Mouse (Mus musculus) heart, postnatal 36 days (tissue): Measurements from ENCODE around the gene Vsir. TPM values are rescaled to one million over a fixed set of nuclear protein-coding genes. Genes with fewer than 3 reads are reported as not detected.

Source experiments
- DNase-seq, 2 experiments: peaks; one replicate each; pipeline ENCODE4 v3.0.0; 2021 to 2022
- intact Hi-C: fragments of 180-260 bp; cut with DNase I; formaldehyde crosslinking; loops from one replicate; pipeline ENCODE4 v1.15.1; 2025
- total RNA-seq, 2 experiments: library from RNA; stranded (reverse); gene quantifications; 2 replicates each; pipeline ENCODE4 v1.2.3; 2021

Vsir gene
- 10 to 100 TPM; 17.6 to 27.0 TPM for total RNA-seq

DNA sequence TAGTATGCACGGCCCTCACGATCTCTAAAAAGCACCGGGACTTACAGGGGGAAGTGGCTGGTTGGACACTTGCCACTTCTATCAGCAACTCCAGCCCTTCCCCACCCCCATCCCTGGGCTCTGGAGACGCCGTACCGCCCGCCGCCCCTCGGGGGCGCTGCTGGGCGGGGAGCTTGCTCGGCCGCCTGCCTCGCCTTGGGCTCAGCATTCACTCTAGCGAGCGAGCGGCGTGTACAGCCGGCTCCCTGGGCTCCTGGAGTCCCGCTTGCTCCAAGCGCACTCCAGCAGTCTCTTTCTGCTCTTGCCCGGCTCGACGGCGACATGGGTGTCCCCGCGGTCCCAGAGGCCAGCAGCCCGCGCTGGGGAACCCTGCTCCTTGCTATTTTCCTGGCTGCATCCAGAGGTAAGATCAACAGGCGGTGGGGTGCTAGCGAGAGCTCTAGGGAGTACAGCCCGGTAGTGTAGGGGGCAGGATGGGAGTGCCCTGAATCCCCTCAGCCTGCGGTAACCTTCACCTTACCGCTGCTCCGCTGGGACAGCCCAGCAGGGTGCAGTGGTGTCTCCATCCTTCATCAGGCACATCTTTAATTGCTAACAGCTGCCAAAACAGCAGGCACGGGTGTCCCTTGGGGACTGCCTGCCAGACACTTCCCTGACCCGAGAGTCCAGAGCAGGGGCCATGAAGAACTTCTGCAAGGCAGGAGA, at the start of gene Vsir:
Gene Vsir (plus strand): TSS at position 151 of the 705 bp plus-strand sequence.
- peak; percentile 91 to 93 for DNase-seq
- intact Hi-C loops = loop anchor here (2.0 to 5.0 kb wide), 4 partner anchors 35 to 410 kb away; no protein-coding TSS in a partner anchor

DNA sequence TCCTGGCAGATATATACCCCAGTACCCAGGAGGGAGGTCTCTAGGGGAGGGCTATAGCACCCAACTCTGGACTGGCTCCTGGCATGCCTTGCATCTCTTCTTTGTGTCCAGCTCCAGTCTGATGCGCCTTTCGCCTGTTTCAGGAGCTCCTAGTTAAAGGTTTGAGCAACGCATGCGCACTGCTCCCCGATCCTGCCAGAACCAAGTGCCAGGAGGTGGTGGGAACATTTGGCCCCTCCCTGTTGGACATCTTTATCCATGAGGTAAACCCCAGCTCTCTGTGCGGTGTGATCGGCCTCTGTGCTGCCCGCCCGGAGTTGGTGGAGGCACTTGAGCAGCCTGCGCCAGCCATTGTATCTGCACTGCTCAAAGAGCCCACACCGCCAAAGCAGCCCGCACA, 47.0 kb upstream of the Vsir start:
- DNase-seq = no peak
- intact Hi-C loops = no loop called here

DNA sequence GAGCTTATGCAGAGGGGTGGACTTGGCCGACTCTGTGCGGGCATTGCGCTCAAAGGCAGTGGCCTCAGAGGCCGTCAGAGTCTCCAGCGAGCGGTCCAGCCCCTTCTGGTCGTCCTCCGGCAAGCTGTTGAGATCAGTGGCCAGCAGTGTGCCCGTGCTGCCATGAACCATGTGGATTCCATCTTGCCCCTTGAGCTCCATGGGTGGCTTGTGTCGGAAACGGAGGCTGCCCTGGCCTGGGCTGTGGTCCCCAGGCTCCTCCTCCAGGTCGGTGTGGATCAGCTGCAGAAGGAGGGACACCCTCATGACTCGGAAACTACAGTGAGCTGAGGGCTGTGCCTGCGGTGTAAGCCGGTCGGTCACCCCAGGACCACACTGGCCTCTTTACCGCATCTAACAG, 43.2 kb upstream of the Vsir start:
- intact Hi-C loops = no loop called here
- no peak for DNase-seq

DNA sequence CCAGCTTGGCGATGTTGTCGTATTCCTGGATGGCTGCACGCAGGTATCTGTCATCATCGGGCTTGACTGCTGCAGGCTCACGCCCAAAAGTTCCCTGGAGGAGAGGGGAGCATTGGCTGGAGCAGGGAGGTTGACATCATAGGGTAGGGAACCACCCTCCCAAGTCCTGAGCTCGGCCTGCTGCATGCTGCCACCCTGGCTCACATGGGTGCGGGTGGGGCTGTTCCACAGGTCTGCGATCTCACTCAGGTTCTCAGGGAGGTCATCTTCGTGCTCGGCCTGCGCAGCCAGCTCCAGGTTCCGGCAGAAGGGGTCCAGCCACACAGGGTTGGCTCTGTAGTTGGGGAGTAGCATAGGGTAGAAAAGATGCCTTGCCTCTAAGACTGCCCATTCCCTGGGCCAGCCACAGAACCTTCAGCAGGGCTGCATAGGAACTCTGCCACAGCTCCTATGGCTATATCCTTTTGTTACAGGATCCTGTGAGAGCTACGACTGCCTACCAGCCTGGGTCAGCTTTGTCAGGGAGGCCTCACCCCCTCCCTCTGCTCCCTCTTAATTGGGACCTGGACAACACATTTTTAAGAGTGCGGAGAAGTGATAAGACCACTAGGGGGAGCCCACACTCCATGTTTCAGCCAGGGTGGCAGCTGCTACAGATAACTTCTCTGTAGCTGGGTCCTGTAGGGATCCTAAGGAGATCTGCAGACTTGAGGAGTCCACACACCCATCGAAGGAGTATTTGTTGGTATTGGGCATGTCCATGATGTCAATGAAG, 41.6 kb upstream of the Vsir start:
- DNase-seq = peak; percentile 73 to 75
- intact Hi-C loops = loop anchor here (1.0 to 2.0 kb wide), 3 partner anchors 106 to 456 kb away; no protein-coding TSS in a partner anchor

DNA sequence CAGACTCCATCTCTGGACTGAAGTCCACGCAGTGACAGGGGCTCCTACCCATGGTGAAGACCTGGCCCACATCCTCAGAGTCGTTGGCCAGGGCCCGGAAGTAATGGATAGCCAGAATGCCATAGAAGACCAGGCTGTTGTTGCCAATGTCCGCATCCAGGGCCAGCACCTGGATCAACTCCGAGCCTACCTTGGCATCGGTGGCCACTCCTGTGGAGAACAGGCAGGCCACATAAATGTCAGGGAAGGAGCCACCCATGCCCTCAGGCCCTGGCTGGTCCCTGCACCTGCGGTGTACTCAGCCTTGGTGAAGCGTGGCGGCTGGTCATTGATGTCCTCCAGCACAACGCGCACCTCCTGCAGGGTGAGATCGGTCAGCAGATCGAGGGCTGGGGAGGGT, 36.0 kb upstream of the Vsir start:
- DNase-seq = no peak
- intact Hi-C loops = no loop called here

DNA sequence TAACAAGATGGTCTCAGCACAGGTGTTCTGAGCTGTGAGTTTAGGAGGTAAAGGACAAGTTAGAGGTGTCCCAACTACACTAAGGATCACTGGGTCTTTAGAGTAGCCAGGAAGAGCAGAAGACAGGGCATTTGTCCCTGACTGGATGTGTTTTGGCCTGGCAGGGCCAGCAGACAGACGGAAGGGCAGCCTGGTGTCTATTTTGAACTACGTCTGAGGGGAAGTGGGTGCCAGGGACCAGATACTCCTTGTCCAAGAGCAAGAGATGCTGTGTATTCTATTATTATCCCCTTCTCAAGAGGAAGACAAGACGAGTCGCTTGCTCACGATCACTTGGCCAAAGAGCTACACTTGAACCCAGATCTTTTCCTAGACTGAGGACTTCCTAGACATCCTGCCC, 33.0 kb upstream of the Vsir start:
- no peak for DNase-seq

DNA sequence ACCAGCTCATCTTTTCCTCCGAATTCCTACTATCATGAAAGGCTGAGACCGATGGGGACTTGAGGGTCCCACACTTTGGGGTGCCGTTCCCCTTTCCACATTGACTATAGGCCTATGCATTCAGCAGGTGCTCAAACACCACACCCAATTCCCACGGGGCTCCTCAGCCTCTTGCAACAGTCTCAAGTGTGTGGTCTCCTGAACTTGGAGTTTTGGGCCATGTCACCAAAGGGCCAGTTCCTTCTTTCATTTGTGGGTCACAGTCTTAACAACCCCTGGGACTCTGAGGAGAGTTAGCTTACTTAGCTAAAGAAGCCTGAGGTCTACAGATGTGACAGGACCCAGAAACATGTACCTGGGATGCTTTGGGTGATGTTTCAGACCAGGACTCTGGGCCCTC, 30.5 kb upstream of the Vsir start:
- DNase-seq = no peak
- intact Hi-C loops = no loop called here

More for the DNA sequence above, 33.0 kb upstream of the Vsir start:
- intact Hi-C loops = no loop called here

DNA sequence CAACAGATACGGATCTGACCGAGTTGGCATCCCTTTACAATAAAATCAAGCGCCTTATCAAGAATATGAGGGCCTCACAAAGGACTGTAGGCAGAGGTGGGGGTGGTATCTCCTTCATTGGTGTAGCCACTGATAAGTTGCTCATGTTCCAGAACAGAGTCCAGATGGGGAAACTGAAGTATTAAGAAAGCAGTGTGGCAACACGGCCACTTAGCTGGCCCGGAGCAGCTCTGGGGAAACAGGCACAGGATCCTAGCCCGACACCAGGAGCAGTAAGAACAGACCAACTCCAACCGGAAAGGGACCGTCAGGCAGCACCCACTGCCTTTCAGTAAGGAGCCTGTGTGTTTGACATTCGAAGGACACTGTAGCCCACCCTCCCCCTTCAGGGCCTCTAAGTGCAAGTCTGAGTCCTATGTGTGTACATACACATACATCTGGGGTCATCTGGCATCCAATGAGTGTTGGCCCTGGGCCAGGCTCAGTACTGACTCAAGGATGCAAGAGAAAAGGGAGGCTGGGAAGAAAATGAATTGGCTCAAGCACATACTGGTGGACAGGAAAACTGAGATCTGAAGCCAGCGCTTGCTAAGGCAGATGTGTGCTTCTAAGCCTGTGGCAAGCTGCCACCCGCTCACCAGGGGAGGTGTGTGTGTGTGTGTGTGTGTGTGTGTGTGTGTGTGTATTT, 17.5 kb upstream of the Vsir start:
- DNase-seq = no peak
- intact Hi-C loops = no loop called here

DNA sequence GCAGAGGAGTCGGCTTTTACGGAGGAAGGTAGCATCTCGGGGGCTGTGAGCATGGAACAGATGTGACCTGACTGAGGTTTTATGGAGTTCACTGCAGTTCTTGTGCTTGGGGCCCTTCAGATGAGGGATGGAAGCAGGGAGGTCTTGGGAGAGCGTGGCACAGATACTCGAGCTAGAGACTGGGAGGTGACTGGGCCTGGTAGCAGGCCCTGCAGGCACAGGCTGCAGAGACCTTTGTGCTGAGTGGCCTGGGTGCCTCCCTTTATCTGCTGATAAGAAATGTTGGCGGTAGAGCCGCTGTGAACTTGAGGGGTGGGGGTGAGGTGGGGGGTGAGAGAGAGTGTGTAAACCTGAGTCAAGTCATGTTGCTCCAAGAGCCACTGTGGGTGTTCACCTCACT, 12.1 kb upstream of the Vsir start:
- DNase-seq = no peak
- intact Hi-C loops = no loop called here

DNA sequence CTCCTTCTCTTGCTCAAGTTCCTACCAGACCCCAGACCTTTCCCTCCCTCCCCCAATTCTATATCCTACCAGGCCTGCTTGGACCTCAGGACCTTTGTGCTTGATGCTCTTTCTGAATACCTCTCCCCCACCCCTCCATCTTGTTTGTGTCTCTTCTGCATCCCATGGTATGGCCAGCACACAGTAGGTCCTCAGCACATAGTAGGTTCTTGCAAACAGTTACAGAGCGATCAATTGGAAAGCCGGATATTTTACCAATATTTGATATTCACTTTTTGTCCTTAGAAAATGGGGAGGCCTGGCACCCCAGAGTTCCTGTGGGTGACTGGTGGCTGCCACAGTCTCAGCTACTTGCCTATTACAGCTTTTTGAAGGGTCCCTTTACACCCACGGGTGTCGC, 11.6 kb upstream of the Vsir start:
- no peak for DNase-seq
- intact Hi-C loops = no loop called here

DNA sequence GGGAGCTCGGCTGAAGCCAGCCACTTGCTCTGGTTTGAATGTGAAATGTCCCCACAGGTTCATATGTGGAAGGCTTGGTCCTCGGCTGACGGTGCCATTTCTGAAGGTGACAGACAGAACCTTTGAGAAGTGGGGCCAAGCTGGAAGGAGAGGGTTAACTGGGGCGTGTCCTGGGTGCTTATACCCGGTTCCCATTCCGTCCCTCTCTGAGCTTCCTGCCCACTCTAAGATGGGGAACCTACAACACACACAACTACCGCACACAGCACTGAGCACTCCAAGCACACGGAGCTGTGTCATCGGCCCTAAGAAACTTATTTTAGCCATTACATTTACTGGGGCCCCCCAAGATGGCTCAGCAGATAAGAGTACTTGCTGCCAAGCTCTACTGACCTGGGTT, 5.1 kb upstream of the Vsir start:
- DNase-seq = no peak
- intact Hi-C loops = no loop called here

DNA sequence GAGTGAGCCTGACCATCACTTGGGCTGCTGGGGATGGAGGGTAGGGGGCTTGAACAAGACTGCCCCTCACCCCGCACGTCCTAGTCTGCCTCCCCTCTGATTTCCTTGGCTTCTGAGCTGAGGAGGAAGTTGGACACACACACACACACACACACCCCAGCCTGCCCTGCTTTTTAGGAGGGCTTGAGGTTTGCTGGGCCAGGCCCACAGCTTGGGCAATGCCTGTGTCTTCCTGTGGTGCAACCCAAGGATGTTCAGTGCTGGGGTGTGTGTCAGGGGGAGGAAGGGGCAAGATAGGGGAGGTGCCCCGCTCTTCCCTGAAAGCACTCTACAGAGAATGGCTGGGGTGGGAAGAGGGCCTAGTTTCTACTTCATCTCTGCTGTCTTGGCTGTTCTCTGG, 2.5 kb upstream of the Vsir start:
- intact Hi-C loops = no loop called here
- no peak for DNase-seq

DNA sequence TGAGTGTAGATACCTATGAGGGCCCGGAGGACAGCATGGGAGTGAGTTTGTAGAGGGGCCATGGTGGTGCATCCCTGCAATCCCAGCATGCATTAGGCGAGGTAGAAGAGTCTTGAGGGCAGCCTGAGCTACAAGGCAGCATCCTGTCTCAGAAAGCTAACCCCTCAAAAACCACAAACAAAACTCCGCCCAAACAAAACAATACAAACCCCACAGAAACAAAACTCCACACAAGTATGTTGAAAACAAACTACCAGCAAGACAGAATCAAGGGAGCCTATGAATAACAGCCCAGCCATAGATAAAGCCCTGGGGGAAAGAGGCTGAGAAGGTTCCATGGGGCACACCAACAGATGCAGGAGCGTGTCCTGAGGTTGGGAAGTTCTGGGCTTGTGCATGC, 595 bp upstream of the Vsir start:
- DNase-seq = no peak
- intact Hi-C loops = loop anchor here (2.0 to 5.0 kb wide), 4 partner anchors 36 to 411 kb away; no protein-coding TSS in a partner anchor

DNA sequence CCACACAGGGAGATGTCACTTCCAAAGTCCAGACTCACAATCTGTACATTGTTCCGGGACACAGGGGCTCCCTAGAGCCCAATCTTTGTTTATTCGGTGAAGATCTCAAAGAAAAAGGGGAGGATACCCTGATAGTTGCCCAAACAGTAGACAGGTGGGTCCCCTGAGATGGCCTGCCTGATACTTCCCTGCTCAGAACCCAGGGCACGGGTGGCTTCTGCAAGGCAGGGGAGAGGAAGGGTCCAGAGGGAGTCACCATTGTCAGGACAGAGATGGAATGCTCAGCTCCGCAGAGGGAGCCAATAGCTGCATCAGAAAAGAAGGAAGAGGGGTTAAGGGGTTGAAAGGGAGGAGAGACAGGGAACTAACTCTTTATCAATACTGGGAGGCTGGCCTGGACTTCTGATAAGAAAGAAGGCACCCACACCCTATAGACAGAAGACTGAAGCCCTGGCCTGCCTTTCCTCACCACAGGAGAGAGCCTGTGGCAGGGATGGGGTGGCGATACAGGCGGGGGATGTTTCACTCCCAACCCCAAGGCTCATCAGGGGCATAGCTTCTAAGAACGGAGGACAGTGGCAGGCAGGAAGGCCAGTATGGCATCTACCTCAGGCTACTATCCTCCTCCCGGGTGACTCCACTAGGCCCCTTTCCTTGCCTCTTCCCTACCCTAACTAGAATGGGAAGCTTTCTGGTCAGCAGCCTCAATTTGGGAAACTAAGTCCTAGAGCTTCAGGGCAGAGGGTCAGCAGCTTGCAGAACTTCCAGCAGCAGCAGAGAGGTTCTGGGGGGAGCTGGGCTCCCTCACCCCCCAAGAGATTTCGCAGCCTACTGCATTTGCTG, 1.3 kb downstream of the Vsir start:
- intact Hi-C loops = loop anchor here (2.0 to 5.0 kb wide), 4 partner anchors 34 to 409 kb away; no protein-coding TSS in a partner anchor
- DNase-seq = no peak

DNA sequence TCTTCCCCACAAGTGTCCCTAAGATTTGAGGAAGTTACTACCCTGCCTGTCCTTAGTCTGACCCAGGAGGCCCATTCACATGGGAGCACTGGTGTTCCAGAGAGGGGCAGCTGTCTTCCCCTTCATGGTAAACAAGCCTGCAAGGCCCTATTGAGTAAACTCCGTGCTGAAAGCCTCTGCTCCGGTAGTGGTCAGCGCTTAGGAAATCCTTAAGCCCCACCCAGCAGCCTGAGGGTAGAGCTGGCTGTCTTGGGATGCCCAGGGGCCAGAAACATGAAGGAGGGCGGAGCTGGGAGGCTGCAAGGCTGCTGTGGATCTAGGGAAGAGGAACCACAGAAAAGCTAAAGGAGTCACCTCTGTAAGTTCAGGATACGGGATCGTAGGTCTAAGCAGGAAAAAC, 2.4 kb downstream of the Vsir start:
- peak; percentile 62 to 69 for DNase-seq
- intact Hi-C loops = loop anchor here (5.0 kb wide), 2 partner anchors 33 to 408 kb away; no protein-coding TSS in a partner anchor

DNA sequence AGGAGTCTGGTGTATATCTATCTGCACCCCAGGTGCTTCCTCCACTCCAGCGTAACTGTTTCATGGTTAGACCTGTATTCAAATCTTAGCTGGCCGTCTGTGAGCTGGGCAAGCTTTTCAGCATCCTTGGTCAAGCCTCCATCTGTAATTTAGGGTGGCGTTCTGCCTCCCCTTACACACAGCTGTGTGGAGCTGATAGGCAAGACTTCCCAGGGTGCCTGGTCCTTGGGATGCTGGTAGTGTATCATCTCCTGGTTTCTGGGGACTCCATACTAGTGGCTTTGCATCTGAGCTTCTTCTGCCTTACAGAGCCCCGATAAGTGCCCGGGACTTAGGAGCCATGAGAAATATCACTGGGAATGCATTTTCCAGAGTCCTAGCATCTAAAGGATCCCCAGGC, 3.0 kb downstream of the Vsir start:
- intact Hi-C loops = loop anchor here (5.0 kb wide), 3 partner anchors 33 to 483 kb away; partner anchors contain the start of gene Unc5b

DNA sequence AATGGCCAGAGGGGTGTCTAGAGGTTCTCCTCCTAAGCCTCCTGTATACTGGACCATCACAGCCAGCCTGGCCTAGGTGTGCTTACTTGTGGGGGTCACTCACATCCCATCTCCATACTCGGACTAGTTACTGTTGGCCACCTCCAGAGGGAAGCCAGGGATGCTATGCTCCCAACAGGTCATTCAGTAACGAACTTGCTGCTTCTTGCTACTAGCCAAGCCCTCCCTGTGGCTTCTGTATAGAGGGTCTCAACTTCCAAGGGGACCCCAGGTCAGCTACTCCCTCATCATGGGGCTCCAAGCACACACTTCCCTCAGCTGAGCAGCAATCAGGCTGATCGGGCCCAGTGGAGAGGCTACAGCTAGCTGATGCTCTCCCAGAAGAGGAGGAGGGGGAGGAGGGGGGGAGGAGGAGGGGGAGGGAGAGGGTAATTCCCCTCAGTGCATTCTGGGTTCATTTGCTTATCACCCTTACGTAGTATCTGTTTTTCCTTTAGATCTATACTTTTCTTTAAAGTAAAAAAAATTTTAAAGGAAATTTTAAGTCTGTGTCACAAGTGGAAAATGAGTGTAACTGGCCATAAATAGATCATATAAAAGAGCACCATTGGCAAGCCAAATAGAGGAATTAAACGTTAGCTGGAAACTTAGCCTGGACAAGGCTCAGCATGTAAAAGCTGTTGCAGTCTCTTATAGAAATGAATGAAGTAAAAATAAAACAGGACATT, 3.6 kb downstream of the Vsir start:
- DNase-seq = no peak
- intact Hi-C loops = loop anchor here (5.0 kb wide), 1 partner anchor 482 kb away; the partner anchor contains the start of gene Unc5b

More for the DNA sequence above, 3.0 kb downstream of the Vsir start:
- no peak for DNase-seq

DNA sequence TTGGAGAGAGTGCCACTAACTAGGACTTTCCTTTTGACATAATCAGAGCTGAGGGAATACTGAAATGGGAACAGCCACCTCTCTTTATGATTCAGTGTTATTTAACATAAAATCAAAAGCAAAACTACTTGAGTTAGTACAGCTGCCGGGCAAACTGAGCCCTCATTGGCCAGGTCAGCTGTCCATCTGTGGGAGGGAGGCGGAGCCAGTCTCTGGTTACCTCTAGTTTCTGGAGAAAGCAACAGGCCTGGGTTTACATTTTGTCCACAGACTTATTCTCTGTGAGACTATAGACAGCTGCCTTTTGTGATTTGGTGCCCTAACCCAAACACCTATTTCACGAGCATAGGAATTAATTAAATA, 4.1 kb downstream of the Vsir start:
- peak; percentile 92 to 99 for DNase-seq
- intact Hi-C loops = loop anchor here (5.0 kb wide), 1 partner anchor 482 kb away; the partner anchor contains the start of gene Unc5b

DNA sequence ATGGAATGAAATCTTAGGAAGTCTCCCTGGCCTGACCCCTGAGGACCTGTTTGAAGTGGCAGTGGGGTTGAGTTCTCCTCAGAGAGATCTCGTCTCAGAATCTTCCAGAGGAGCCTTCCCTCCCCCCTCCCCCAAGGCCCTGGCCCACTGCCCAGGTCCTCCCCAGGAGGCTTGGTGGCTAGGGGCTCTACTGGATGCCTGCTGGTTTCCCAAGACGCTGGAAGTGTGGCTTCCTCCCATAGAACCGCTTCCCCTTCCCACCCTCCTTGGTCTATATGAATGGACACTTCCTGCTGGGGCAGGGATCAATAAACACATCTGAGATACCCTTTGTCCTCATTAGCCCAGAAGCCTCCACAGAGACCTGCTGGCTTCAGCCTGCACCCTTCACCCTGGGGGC, 4.6 kb downstream of the Vsir start:
- no peak for DNase-seq
- intact Hi-C loops = loop anchor here (5.0 kb wide), 1 partner anchor 481 kb away; the partner anchor contains the start of gene Unc5b
